Mouse (Mus musculus) limb, embryonic 10.5 days (tissue): Measurements from ENCODE around the gene Adck1. TPM values are rescaled to one million over a fixed set of nuclear protein-coding genes. Genes with fewer than 3 reads are reported as not detected.
A peak's percentile ranks its signal among the peaks of the same experiment; 100 is the strongest.

Experiments used
- DNase-seq: peaks from one replicate; pipeline ENCODE4 v3.0.0-alpha.2; 2017; ENCODE audit warnings: low spot score
- H3K27ac ChIP-seq: fragments of 300-500 bp; sonication (generic); 2 replicates; pipeline ENCODE4 v1.5.1; 2016; ENCODE audit warnings: mild to moderate bottlenecking
- H3K27me3 ChIP-seq: fragments of 300-500 bp; sonication (generic); 2 replicates; pipeline ENCODE4 v1.6.1; 2016; ENCODE audit warnings: low read depth, mild to moderate bottlenecking; ENCODE audit not compliant: poor library complexity, severe bottlenecking
- H3K36me3 ChIP-seq: fragments of 300-500 bp; sonication (generic); 2 replicates; pipeline ENCODE4 v1.6.1; 2016; ENCODE audit warnings: mild to moderate bottlenecking, moderate library complexity
- H3K4me1 ChIP-seq: fragments of 300-500 bp; sonication (generic); 2 replicates; pipeline ENCODE4 v1.6.1; 2016
- H3K4me3 ChIP-seq: fragments of 300-500 bp; sonication (generic); 2 replicates; pipeline ENCODE4 v1.5.1; 2016; ENCODE audit warnings: mild to moderate bottlenecking, moderate library complexity
- H3K9me3 ChIP-seq: fragments of 300-500 bp; sonication (generic); replicated peaks from 2 replicates; pipeline ENCODE4 v1.6.1; 2016; ENCODE audit warnings: mild to moderate bottlenecking
- WGBS: fragments of 180-500 bp; shearing (Covaris S2); methylation state at CpG from one replicate; pipeline ENCODE4 v1.1.7; 2016; 5-methylcytosine and 5-hydroxymethylcytosine counted together
- polyA plus RNA-seq: library from polyadenylated mRNA; unstranded; fragments of >200 nt; fragmentation: Nextera tagmentation; extraction: Ambion mirVana; gene quantifications from 2 replicates; pipeline ENCODE4 v1.2.1, GENCODE M21; 2016

The Adck1 gene
- polyA plus RNA-seq, 1 experiment from 2014 or later = 21.8 TPM

DNA sequence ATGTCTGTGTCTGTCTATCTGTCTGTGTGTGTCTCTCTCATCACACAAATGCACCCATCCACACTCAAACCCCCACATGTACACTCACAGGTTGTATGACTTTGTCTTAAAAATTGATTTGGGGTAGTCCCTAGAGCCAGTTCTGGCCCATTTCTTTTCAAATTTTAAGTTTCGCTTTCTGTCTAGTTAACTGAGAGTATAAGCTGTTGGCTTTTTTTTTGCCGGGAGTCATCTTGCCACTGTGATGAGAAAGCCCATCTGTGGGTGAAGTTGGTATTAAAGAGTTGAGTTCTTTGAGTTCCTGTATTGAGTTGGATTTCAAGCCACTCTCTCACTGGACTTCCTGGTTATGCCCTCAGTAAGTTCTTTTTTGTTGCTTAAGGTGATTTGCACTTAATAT, 17.9 kb downstream of the Adck1 start:
- Histone ChIP-seq H3K4me3 (no peak overlapping the region), H3K27ac (no peak overlapping the region), H3K27me3 (no peaks in the 10 kb centered on the region), H3K36me3 (no peaks in the 10 kb centered on the region), H3K4me1 (no peaks in the 10 kb centered on the region), H3K9me3 (no peaks in the 10 kb centered on the region)
- DNase-seq = no peak
- WGBS = 97% methylated on average over 2 of the region's 2 CpGs

DNA sequence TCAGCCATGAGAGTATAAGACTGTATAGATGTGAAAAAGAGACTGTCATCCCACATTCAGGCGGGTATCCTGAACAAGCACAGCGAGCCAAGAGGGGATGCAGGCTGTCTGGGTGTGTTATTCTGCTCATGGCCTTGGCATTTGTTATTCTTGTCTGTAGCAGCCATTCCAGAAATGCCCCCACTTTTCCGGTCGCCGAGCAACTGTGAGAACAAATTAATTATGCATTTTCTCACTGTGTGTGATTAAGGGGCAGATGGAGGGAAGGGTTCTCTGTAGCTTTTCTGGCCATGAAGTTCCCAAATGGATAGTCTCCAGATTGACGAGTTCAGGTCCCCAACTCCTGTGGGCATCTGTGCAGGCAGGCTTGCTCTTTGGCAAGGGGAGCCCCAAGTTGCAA, 28.5 kb downstream of the Adck1 start:
- H3K9me3 ChIP-seq = no peaks in the 10 kb centered on the region
- no peak overlapping the region for H3K4me3 ChIP-seq
- no peak overlapping the region for H3K27ac ChIP-seq
- WGBS = 93% methylated on average over 6 of the region's 6 CpGs
- no peaks in the 10 kb centered on the region for H3K36me3 ChIP-seq
- no peak for DNase-seq
- no peaks in the 10 kb centered on the region for H3K27me3 ChIP-seq
- H3K4me1 ChIP-seq = no peaks in the 10 kb centered on the region

DNA sequence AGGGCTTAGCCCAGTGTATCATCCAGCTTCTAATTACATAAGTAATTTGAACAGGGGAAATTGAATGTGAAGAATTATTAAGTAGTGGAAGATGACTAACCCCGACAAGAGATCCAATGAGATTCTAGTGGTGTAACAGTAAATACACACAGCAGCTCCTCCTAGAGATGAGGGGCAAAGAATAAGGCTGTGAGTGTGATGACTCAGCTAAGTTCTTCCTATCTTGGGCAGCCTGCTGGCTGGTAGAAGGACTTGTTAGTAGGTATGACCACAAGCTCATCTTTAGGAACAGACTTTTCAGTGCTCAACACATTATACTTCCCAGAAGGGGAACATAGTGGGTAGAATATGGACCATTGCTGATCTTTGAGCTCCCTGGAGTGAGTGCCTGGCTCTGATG, 38.3 kb downstream of the Adck1 start:
- Histone ChIP-seq H3K4me1 (no peaks in the 10 kb centered on the region), H3K9me3 (no peaks in the 10 kb centered on the region), H3K4me3 (no peak overlapping the region), H3K27ac (no peak overlapping the region), H3K36me3 (peaks cover 5% of the 10 kb centered on the region), H3K27me3 (no peaks in the 10 kb centered on the region)
- 88% methylated on average over 1 of the region's 1 CpGs for WGBS
- no peak for DNase-seq

DNA sequence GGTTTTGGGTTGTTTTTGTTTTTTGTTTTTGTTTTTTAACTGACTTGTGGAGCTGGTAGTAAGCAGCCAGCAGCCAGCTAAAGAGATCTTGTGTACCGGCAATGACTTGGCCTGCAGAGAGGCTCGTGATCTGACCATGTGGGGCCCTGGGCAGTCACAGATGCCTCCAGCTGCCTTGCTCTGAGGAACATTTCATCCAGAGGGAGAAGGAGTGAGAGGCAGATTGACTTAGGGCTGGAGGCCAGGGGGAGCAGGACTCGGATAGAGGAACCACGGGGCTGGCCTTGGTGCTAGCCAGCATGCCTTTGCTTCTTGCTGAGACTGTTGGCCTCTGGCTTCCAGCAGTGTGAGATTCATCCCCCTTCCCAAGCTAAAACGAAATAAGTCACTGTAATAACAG, 43.2 kb downstream of the Adck1 start:
- Histone ChIP-seq H3K36me3 (peaks cover 5% of the 10 kb centered on the region), H3K9me3 (no peaks in the 10 kb centered on the region), H3K27me3 (no peaks in the 10 kb centered on the region), H3K27ac (no peak overlapping the region), H3K4me3 (no peak overlapping the region), H3K4me1 (peaks cover 3% of the 10 kb centered on the region; the same call in 1 of the 2 replicates)
- no peak for DNase-seq
- WGBS = 64% methylated on average over 5 of the region's 5 CpGs

DNA sequence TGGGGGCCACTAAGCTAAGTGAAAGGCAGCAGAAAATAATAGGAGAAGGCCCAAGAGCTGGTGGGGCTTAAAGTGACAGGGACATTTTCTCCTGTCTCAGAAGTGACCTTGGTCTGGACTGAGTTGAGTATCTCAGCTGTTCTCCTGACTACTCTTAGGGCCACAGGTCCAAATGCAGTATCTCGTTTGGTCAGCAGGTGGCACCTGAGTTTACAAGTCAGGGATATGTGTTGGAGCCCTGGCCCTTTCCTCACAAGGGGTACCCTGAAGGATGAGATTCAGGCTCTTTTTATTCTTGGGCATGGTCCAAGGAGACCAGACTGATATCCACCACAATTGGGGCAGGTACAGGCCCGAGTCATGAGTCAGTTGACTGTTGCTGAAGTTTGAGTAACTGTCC, 44.8 kb downstream of the Adck1 start:
- H3K27ac ChIP-seq = no peak overlapping the region
- 30% methylated on average over 2 of the region's 2 CpGs for WGBS
- H3K9me3 ChIP-seq = no peaks in the 10 kb centered on the region
- H3K4me3 ChIP-seq = no peak overlapping the region
- H3K27me3 ChIP-seq = no peaks in the 10 kb centered on the region
- peaks cover 5% of the 10 kb centered on the region for H3K36me3 ChIP-seq
- peaks cover 5% of the 10 kb centered on the region; the same call in 1 of the 2 replicates for H3K4me1 ChIP-seq
- DNase-seq = peak; percentile 65

DNA sequence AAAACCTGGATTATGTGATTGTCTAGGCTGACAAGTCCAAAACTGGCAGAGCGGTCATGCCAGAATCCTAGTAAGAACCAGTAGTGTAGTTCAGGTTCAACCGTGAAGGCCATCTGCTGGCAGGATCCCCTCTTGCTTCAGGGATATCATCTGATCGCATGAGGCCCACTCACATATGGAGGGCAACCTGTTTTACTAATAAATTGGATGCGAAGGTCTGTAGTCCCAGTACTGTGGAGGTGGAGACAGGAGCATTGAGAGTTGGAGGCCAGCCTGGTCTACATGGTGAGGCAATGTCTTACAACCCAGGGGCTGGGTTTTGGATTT, 47.6 kb downstream of the Adck1 start:
- WGBS = 98% methylated on average over 4 of the region's 4 CpGs
- DNase-seq = no peak
- H3K4me3 ChIP-seq = no peak overlapping the region

DNA sequence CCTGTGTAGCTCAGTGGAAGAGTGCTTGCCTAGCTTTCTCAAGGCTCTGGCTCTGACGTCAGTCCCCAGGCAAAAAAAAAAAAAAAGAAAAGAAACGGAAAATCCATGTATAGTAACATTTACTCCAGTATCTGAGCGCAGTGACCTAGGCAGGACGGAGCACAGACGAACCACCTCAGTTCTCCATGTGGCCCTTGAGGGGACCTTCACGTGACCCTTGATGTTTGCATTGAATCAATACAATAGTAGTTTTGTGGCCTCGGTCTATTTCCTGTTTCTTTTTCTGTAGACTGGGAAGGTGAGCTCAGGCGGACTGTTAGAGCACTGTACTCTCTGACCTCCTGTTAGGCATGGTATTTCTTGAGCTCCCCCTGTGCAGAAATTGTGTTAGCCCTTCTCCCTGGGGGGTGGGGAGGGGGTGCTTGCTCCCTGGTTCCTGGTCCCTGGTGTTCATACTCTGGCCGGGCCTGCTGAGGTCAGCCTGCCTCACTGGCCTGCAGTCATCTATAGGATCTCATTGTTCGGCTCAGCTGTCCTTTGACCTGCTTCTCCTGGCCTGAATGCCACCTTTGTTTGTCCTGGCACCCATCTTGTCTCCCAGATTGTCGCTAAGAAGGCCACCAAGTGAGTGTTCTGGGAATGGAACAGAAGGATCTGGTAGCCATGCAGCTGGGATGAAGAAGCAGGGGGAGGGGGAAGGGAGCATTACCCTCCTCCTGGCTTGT, 48.1 kb downstream of the Adck1 start:
- peaks cover 10% of the 10 kb centered on the region; the same call in 1 of the 2 replicates for H3K36me3 ChIP-seq
- WGBS = 72% methylated on average over 11 of the region's 11 CpGs
- no peaks in the 10 kb centered on the region for H3K9me3 ChIP-seq
- peaks cover 5% of the 10 kb centered on the region; the same call in 1 of the 2 replicates for H3K4me1 ChIP-seq
- H3K27ac ChIP-seq = 0 out of 2 replicates have a peak overlapping the region, but pooled peaks have one; percentile 10
- no peak overlapping the region for H3K4me3 ChIP-seq
- H3K27me3 ChIP-seq = no peaks in the 10 kb centered on the region
- DNase-seq = no peak

More for the DNA sequence above, 47.6 kb downstream of the Adck1 start:
- H3K9me3 ChIP-seq = no peaks in the 10 kb centered on the region
- H3K36me3 ChIP-seq = peaks cover 10% of the 10 kb centered on the region; the same call in 1 of the 2 replicates
- no peaks in the 10 kb centered on the region for H3K27me3 ChIP-seq
- H3K27ac ChIP-seq = no peak overlapping the region
- H3K4me1 ChIP-seq = peaks cover 5% of the 10 kb centered on the region; the same call in 1 of the 2 replicates

DNA sequence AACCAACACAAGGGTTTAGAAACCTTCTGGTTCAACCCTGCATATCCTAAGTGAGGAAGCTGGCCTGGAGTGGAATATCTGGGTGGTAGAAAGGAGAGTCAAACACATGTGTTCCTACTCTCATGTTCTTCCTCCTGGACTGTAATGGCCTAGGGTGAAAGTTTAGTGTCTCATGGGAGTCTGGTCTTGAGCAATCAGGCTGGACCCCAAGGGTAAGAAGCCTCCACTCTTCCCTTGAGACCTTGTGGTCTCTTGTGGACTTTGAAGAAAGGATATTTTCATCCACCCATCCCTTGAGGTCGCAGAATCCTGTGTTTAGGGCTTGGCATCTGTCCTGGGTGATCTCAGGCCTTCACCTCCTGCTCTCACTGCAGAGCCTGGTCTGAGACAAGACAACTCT, 52.9 kb downstream of the Adck1 start:
- 97% methylated on average over 1 of the region's 1 CpGs for WGBS
- H3K4me1 ChIP-seq = peaks cover 5% of the 10 kb centered on the region; the same call in 1 of the 2 replicates

DNA sequence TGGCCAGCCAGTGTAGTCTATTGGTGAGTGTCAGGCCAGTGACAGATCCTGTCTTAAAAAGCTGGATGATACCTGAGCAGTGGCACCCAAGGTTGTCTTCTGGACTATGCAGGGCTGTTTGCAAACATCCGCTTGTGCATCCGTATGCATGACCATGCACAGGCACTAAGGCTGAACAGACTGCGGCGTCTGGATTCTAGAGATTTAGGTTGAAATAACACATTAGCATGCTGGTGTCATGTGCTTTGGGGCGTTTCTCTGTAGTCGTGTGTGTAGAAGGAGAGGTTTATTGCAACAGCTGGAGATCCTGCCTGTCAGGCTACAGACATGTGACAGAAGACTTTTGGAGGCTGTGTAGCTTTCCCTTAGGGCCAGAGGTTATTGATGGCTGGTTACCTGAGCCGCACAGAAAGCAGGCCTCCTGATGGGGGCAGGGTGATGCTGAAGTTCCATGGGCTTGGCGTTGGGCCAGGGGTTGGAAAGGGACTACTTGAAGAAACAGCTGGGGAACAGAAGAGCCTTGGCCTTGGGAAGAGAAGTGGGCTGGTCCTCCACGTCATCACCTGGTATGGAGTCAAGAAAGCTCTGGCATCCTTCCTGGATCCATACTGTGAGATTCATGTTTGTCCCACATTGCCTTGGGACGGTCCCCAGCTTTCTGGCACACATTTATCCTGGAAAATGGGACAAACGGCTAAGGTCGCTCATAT, 59.7 kb downstream of the Adck1 start:
- H3K27ac ChIP-seq = no peak overlapping the region

More for the DNA sequence above, 52.9 kb downstream of the Adck1 start:
- H3K9me3 ChIP-seq = no peaks in the 10 kb centered on the region
- no peak overlapping the region for H3K4me3 ChIP-seq
- H3K27me3 ChIP-seq = no peaks in the 10 kb centered on the region
- H3K36me3 ChIP-seq = peaks cover 10% of the 10 kb centered on the region; the same call in 1 of the 2 replicates
- H3K27ac ChIP-seq = no peak overlapping the region
- no peak for DNase-seq

DNA sequence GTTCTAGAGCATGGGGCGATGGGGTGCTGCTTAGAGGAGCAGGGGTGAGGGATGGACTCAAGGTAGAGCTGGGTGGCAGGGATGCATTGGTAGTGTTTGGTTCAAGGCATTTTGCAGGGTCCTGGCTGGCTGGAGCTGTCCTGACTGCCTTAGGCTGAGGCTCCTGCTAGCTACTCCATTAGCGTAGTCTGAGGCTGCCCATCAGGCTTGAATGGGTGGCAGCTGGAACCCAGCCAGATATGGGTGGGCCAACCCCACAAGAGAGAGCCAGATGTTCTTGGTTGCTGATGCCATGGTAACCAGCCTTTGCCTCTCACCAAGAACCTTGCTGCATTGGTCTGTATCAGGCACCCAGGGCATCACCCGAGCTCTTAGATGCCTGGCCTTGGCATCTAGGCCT, 66.6 kb downstream of the Adck1 start:
- Histone ChIP-seq H3K9me3 (no peaks in the 10 kb centered on the region), H3K4me3 (no peak overlapping the region), H3K27ac (no peak overlapping the region), H3K4me1 (peaks cover 18% of the 10 kb centered on the region), H3K36me3 (peaks cover 3% of the 10 kb centered on the region; the same call in 1 of the 2 replicates), H3K27me3 (no peaks in the 10 kb centered on the region)
- no peak for DNase-seq
- 94% methylated on average over 3 of the region's 3 CpGs for WGBS

More for the DNA sequence above, 59.7 kb downstream of the Adck1 start:
- Histone ChIP-seq H3K36me3 (no peaks in the 10 kb centered on the region), H3K4me1 (peaks cover 6% of the 10 kb centered on the region; the same call in 1 of the 2 replicates), H3K27me3 (no peaks in the 10 kb centered on the region), H3K4me3 (no peak overlapping the region), H3K9me3 (no peaks in the 10 kb centered on the region)
- WGBS = 85% methylated on average over 12 of the region's 12 CpGs
- no peak for DNase-seq

DNA sequence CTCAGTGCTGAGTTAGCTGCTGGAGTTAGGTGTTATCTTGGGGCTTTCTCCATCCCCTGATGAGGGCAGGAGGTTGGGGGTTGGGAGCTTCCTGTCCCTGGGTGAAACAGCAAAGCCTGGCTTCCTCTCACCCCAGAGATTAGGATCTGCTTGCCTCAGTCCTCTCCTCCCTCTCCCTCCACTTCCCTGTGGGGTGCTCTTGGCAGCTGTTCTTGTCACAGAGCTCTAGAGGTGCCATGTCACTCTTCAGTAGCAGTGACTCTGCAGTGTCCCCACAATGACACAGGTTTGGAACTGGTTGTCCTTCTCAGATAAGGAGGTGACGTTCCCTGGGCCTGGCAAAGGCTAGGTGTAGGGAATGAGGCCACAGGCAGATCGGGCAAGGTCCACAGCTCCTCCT, 68.4 kb downstream of the Adck1 start:
- no peaks in the 10 kb centered on the region for H3K27me3 ChIP-seq
- no peak overlapping the region for H3K27ac ChIP-seq
- H3K9me3 ChIP-seq = no peaks in the 10 kb centered on the region
- H3K4me1 ChIP-seq = peaks cover 18% of the 10 kb centered on the region
- WGBS = 77% methylated on average over 2 of the region's 2 CpGs
- H3K4me3 ChIP-seq = no peak overlapping the region
- H3K36me3 ChIP-seq = peaks cover 3% of the 10 kb centered on the region; the same call in 1 of the 2 replicates
- no peak for DNase-seq

DNA sequence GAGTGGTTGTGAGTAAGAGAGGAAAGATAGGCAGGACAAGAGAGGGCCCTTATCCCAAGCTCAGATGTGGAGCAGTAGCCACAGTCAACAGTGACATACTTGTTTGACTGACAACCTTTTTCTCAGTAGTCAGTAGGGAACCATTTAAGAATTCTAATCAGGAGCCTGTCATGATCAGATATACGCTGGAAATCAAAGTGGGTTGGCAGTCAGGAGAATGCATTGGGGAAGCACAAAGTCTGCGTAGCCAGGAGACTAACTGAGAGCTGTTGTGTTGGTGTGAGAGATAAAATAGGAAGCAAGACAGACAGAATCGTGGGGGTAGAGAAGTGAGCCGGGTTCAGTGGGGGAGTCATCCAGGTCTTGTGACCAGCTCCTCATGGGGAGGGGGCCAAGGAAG, 71.9 kb downstream of the Adck1 start:
- H3K36me3 ChIP-seq = peaks cover 3% of the 10 kb centered on the region; the same call in 1 of the 2 replicates

DNA sequence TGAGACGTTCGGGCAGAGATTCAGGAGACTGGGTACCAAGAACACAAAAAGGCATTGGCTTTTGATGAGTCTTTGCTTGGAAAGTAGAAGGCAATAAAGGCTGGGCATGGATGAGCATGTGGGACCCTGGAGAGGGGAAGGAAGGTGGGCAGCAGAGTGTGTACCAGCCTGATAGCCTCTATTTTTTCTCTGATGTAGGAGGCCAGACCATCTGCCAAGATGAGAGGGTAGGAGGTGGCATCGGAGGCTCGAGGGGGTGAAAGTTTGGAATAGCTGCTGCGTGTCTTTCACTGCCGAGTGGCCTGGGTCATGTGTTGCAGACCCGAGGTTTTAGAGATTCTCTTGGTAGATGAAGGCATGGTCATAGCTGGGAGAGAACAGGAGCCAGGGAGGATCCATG, 72.8 kb downstream of the Adck1 start:
- H3K36me3 ChIP-seq = peaks cover 3% of the 10 kb centered on the region; the same call in 1 of the 2 replicates
- H3K27me3 ChIP-seq = no peaks in the 10 kb centered on the region
- H3K4me3 ChIP-seq = no peak overlapping the region
- H3K27ac ChIP-seq = no peak overlapping the region
- 0 out of 2 replicates have a peak, but pooled peaks cover 5% of the 10 kb centered on the region for H3K4me1 ChIP-seq
- DNase-seq = no peak
- no peaks in the 10 kb centered on the region for H3K9me3 ChIP-seq
- WGBS = 96% methylated on average over 7 of the region's 7 CpGs

More for the DNA sequence above, 71.9 kb downstream of the Adck1 start:
- H3K27me3 ChIP-seq = no peaks in the 10 kb centered on the region
- no peak overlapping the region for H3K27ac ChIP-seq
- no peak overlapping the region for H3K4me3 ChIP-seq
- WGBS = 93% methylated on average over 4 of the region's 4 CpGs
- peaks cover 8% of the 10 kb centered on the region; the same call in 1 of the 2 replicates for H3K4me1 ChIP-seq
- no peaks in the 10 kb centered on the region for H3K9me3 ChIP-seq
- no peak for DNase-seq
